Mouse (Mus musculus) G1E (cell line): ENCODE results near the gene Stc2.

Experiments
- CTCF ChIP-seq: IDR thresholded peaks from 2 replicates; pipeline ENCODE4 v1.5.1; 2012; ENCODE audit warnings: low read depth, low read length, inconsistent platforms, mixed read lengths
- GATA1 ChIP-seq: IDR thresholded peaks from 2 replicates; pipeline ENCODE4 v1.6.1; 2012; ENCODE audit warnings: borderline replicate concordance, low read length, inconsistent platforms, mixed read lengths

DNA sequence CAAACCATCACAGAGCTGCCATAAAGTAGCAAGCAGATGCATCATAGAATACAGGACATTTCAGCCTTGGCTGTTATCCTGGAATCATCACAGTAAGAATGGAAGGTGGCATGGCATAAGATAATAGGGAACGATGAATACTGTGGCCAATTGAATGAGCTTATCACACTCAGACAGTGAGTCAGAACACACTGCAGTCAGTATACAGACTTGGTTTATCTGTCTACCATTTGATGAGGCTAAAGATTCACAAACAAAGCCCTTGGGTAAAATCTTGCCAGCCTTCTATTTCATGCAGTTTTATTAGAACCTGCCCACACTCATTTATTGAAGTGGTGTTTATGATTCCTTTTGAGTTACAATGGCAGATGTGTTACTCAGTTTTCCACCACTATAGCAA is 33.2 kb upstream of the Stc2 start:
- TF ChIP-seq CTCF (no peak), GATA1 (no peak)
